Mouse (Mus musculus) leukemia stem cell, adult 10-12 weeks (primary cell): Measurements from ENCODE around the gene Gm8797. TPM values are rescaled to one million over a fixed set of nuclear protein-coding genes. Genes with fewer than 3 reads are reported as not detected.

Source experiments
- polyA plus RNA-seq: library from polyadenylated mRNA; stranded (reverse); fragments of >175 nt; gene quantifications from 2 replicates; pipeline ENCODE4 v1.2.3, GENCODE M21; 2012; ENCODE audit warnings: low replicate concordance

Gene Gm8797
- not detected in 2 replicates for polyA plus RNA-seq

GRCm38 (mm10) chr3:5750506-5750905 is at the start of gene Gm8797:
Gene Gm8797 (plus strand): TSS chr3:5750806.

